Mouse (Mus musculus) CD4-positive naive resting alpha-beta T cell, adult 76 days (primary cell): ENCODE measurements around the gene Znrf1. TPM values are rescaled to one million over a fixed set of nuclear protein-coding genes. Genes with fewer than 3 reads are reported as not detected.

ENCODE experiments used
- total RNA-seq: library from RNA; stranded (reverse); gene quantifications from one replicate; pipeline ENCODE4 v1.2.4, GENCODE M21; 2023

Gene Znrf1
- total RNA-seq, result 255 TPM

GRCm38 (mm10) chr8:111536031-111536977 is at the start of gene Znrf1:
Znrf1 (plus strand) TSS chr8:111536097.

GRCm38 (mm10) chr8:111521713-111522429 is 14.0 kb upstream of the Znrf1 start, which contains the start of gene Wdr59:
Wdr59 (minus strand) TSS chr8:111522092.

GRCm38 (mm10) chr8:111630105-111630521 is 94.2 kb downstream of the Znrf1 start, which contains the start of gene Ldhd:
Ldhd (minus strand) TSS chr8:111630374.

GRCm38 (mm10) chr8:111643264-111644141 is 107.6 kb downstream of the Znrf1 start, which contains the start of gene Zfp1:
Zfp1 (plus strand) TSS chr8:111643401.

Other genes with a start within 250 kb of the Znrf1 start
- 26.7 TPM for gene Rfwd3, start 235.9 kb upstream of the Znrf1 start, total RNA-seq
- gene Mlkl, start 197.9 kb upstream of the Znrf1 start, total RNA-seq, result not detected
- not detected for gene Fa2h, start 142.3 kb upstream of the Znrf1 start, total RNA-seq
- 9.6 TPM for gene Wdr59, start 14.0 kb upstream of the Znrf1 start, total RNA-seq
- gene Ldhd, start 94.3 kb downstream of the Znrf1 start, total RNA-seq, result 0.82 TPM
- gene Zfp1, start 107.3 kb downstream of the Znrf1 start, total RNA-seq, result 25.3 TPM
- 1.8 TPM for gene Ctrb1, start 154.9 kb downstream of the Znrf1 start, total RNA-seq
- gene Bcar1, start 207.7 kb downstream of the Znrf1 start, total RNA-seq, result 0.44 TPM